Mouse (Mus musculus) embryo, embryonic 9.5 days (tissue): ENCODE measurements around the gene Fbxw11.

Source experiments
- DNase-seq: peaks from one replicate; pipeline ENCODE4 v3.0.0-alpha.2; 2017; ENCODE audit errors: extremely low spot score

Fbxw11 gene

DNA sequence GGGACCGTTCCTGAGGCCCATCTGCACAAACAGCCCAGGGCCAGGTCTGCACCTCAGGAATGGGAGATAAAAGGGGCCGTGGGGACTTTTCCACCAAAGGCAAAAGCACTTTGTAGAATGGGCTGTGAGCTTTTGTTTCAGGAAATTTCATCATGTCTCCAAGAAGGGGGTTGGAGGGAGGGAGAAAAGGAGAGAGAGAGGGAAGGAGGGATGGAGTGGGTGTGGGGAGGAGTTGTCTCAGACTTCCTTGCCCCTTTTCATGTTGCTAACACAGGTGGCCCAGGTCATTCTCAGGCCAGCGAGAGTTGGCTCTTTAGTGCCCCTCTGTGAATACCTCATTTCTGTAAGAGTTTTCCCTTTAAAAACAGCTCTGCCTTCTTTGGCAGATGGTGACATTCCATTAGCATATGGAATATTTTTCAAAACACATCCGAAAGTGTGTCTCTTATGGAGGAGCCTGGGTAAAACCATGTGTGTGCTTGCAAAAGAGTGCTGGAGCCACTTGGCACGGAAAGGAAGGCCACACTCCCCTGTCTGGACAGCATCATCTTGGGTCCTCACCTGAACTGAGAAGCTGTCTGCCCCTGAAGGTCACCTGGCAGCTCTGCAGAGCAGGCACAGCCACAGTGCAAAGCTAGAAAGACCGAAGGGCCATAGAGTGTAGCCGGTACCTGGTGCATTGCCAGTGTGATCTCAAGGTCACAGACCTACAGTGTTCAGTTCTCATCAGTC, 109.5 kb downstream of the Fbxw11 start:
- no peak for DNase-seq

DNA sequence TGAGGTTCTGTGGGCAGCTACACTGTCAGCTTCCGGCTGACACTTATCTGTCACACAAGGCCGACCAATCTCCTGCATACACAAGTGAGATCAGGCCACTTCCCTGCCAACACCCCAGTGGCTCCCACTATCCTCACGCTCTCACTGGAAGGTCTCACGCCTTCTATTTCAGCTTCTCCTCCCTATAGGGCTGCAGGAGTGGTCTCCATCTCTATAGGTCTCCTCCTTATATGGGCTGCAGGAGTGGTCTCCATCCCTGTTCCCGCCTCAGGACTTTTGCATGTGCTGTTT, 110.0 kb downstream of the Fbxw11 start:
- no peak for DNase-seq

DNA sequence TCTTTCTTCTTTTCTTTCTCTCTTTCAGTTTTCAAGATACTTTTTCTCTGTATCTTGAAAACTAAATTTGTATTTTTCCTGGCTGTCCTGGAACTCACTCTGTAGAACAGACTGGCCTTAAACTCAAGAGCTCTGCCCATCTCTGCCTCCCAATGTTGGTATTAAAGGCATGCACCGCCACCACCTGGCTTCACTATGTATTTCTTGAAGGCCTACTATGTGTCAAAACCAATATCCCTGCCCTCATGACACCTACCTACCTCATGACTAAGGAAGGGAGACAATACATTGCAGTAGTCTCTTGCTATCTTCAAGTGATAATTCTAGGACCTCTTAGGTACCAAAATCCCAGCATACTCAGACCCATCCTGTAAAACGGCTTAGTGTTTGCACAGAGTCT, 110.8 kb downstream of the Fbxw11 start:
- no peak for DNase-seq

DNA sequence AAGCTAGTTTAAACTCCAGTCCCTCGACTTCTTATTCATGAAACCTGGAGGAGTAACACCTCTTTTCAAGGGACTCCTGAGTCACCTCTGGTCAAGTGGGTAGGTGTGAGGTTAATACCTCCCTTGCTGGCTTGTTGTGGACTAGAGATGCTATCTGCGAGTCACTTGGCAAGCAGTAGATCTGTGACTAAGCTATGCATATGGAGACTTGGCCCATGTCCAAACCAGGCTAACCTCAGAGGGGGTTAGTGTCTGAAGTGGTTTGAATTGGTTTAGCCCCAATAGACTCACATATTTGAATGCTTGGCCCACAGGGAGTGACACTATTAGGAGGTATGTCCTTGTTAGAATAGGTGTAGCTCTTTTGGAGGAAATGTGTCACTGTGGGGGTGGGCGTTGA, 120.2 kb downstream of the Fbxw11 start:
- no peak for DNase-seq

DNA sequence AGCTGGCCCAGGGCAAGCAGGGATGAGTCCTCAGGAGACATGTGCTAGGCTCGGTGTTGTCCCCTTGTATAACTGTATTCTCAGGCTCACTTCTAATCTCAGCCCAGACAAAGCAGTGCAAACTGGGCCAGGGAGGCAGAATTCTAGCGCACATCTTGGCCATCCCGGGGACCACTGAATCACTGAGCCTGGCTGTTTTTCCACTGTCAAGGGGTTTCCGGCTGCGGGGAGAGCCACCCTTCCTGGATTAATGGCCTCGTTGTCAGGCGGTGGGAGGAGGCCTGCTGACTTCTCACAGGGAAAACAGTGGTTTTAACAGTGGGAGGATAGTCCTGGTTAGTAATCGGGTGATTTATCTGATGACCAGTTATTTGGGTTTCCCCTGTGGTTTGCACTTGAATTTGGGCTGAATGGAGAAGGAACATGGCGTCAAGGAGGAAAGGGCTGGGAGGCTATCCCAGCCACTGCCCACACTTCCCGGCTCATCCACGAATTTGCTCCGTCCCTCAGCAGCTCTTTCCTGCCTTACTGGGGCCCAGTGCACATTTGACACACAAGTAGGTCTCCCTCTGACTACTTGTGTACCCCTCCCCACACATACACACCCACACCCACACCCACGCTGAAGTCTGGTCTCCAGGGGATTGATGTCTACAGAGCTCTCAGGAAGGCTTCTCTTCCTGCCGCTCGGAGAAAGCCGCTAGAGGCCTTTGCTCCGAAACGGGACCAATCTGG, 125.1 kb downstream of the Fbxw11 start:
- DNase-seq: no peak

DNA sequence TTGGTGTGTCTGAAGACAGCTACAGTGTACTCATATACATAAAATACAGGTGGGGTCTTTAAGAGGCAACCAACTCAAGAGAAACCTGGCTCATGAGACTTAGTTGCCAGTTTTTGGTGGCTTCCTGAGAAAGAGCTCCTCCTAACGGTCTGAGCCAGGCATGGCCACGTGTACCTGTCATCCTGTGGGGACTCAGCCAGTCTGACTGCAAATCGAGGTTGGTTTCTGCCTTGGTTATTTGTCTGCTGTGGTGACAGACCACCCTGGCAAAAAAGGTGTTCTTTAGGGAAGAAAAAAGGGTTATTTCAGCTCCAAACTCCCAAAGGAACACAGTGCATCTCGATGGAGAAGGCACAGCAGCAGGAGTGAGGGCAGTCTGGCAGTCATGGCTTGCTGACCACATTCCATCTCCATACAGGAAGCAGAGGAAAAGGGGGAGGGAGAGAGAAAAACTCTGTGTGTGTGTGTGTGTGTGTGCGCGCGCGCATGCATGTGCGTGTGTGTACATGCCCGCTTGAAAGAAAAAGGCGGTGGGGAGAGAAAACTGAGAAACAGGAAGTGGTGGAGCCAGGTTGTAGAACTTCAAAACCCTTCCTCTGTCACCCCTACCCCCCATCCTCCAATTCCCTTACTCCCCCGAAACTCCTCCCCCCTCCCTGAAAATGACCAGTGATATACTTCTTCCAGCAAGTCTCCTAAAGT, 126.3 kb downstream of the Fbxw11 start:
- DNase-seq: no peak

DNA sequence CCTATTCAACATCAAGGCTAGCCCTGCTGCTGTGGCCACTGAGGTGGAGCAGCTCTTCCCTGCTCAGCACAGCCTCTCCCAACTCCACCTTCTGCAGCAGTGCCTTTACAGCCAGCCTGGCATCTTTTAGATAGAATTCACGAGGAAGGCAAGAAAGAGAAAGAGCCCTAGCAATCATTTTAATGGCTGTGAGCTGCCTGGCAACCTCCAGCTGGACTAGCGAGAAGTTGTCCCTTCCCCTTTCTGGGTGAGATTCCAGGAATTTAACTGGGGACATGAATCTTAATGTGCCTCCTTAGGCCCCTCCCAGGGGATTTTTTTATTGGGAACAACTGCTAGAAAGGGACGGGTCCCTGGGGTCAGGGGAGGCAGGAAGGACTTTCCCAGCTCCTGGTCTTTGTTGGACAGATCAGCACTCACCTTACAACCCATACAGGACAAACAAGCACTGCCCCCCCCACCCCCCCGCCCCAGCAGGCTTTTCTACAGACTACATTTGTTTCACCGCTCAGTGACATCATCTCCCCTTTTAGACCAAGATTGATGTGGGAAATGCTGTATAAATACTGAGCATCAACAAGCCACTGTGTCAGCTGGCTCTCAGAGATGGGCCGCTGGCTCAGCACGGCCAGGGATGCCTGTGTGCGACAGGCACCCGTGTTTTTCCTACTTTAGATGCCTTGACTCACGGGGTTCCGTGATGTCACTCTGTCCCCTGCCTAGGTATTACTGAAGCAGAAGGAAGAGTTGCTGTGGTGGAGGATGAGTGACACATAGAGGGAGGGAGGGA, 138.4 kb downstream of the Fbxw11 start:
- DNase-seq: no peak

DNA sequence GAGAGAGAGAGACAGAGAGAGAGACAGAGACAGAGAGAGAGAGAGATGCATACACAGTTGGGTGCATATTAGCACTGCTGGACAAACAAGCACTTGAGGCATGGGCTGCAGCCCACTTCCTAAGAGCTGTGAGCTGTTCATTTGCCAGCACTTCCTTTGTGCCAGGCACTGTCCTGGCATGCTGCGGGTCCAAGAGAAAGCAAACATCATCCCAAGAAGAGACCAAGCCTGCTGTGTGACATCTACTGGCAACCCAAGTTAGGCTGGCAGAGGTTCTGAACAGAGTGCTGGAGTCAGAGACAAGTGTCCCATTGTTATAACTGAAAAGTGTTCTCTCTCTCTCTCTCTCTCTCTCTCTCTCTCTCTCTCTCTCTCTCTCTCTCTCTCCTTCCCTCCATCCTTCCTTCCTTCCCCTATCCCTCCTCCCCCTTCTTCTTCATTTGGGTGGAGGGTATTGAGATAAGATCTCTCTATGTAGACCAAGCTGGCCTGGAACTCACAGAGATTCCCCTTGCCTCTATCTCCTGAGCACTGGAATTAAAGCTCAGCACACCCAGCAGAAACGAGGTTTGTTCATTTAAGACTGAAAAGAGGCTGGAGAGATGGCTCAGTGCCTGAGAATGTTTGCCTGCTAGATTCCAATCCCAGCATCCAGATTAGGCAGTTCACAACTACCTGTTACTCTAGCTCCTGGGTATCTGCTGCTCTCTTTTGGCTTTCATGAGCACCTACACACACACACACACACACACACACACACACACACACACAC, 139.3 kb downstream of the Fbxw11 start:
- no peak for DNase-seq

DNA sequence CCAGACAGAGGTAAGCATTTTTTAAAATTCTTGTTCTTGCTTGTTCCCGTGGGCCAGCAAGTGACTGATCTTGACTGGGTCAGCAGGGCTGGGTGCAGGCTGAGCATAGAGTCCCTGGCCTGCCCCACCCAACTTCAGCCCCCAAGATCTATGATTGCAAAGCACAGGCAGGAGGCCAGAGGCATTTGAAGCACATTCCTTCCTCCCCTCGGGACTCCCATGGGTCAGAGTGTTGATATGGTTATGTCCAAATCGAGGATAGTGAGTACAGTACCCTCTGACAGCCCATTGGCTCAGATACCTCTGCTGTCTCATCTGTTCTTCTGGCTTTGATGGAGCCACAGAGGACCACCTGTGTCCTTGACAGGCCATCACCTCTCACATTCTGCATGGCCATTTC, 140.2 kb downstream of the Fbxw11 start:
- no peak for DNase-seq

DNA sequence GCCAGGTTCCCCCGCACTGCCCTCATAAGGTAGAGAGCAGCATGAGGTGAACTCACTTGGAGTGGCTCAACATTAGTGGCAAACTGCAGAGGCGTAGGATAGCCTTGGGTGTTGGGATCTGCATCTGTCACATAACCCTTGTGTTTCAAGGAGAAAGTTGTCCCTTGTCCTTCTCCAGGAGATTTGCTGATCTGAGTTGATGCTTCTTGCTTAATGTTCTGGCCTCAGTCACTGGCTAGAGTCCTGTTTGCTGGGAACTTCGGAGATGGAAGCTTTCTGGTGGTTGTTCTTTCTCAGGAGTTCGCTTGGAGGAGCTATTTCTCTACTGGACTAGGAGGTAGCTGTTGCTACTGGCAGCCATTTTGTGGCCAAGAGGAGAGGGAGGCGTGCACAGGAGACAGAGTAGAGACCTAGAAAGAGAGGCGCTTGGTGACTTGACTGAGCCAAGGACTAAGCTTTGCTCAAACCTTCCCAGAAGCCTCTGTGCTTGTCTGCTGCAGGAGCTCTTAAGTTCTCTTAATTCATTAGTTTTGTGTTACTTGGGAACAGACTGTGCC, 143.1 kb downstream of the Fbxw11 start:
- no peak for DNase-seq

DNA sequence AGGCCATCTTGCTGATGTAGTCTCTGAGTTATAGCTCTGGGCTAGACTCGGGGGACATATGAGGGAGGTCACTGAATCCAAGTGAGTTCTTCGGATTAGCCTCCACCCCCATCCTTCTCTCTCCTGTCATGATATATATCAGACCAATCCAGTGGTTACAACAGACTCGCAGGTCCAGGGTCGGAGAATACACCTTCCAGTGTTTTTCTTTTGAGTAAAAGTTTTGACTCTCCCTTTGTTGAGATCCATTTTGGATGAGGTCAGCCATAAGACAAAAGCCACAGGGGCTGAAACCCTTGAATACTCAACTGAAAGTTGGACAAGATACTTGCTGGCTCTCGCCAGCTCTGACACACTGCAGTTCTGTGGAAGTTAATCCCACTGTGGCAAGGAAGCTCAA, 143.7 kb downstream of the Fbxw11 start:
- DNase-seq: no peak

DNA sequence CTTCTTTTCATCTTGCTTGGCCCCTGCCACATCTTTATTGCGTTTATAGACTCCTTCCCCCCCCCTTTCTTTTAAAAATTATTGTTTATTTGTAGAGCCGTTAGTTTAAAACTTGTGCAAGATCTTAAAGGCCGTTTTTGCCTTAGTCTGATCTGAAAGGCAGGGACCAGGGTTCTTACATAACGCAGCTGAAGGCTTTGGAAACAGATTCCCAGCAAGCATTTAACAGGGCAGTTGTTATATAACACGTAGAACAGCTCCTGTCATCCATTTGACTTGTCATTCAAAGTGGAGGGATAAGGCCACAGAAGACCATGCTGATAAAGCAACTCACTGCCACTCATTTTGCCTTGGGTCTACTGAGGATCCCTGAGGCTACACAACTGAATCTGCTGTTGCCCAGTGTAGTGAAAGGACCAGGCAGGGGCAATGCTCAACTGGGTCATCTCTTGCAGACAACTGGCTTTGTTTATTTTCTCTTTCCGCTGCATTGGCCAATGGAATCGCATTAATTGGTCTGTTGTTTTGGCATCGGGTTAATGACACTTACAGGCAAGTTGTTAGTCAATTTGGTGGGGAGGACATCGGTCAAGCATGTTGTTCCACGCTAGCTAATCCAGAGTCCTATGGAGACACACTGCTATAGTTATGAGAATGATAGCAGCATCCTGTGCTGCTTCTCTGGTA, 152.4 kb downstream of the Fbxw11 start:
- DNase-seq: no peak
